Mouse (Mus musculus) macrophage (primary cell): ENCODE results near the gene Mtrr. TPM values are rescaled to one million over a fixed set of nuclear protein-coding genes. Genes with fewer than 3 reads are reported as not detected.

ENCODE experiments used
- H3K27ac ChIP-seq: fragments of 350-480 bp; formaldehyde crosslinking; 2 replicates; pipeline ENCODE4 v1.9.0; 2021
- H3K36me3 ChIP-seq: fragments of 350-480 bp; formaldehyde crosslinking; 2 replicates; pipeline ENCODE4 v1.9.0; 2021; ENCODE audit errors: inconsistent target
- H3K4me3 ChIP-seq: fragments of 350-480 bp; formaldehyde crosslinking; 2 replicates; pipeline ENCODE4 v1.9.0; 2021; ENCODE audit errors: inconsistent target
- H3K79me2 ChIP-seq: fragments of 350-480 bp; formaldehyde crosslinking; 2 replicates; pipeline ENCODE4 v1.9.0; 2021; ENCODE audit errors: inconsistent target
- WGBS: methylation state at CpG from one replicate; pipeline ENCODE4 v1.1.7; 2026; ENCODE audit warnings: inconsistent platforms; ENCODE audit not compliant: missing documents; 5-methylcytosine and 5-hydroxymethylcytosine counted together
- polyA plus RNA-seq: library from polyadenylated mRNA; stranded (reverse); fragments of 250-400 nt; gene quantifications from 3 replicates; pipeline ENCODE4 v1.2.4, GENCODE M21; 2018; ENCODE audit warnings: inconsistent platforms
- total RNA-seq, 78 experiments: library from RNA; depleted of rRNA; stranded (reverse); fragments of 250-400 nt; gene quantifications; 1 replicate in 9 of 78; 2 replicates in 24 of 78; 3 replicates in 43 of 78; 4 replicates in 2 of 78; pipeline ENCODE4 v1.2.4; 2018; ENCODE audit warnings: inconsistent platforms in 56 of 78

Gene Mtrr
- total RNA-seq (2018; cell fraction: chromatin; rRNA removed), result 10 to 100 TPM; 11.1 to 39.0 (median 24.3) TPM
- total RNA-seq (2018; cell fraction: cytosol; rRNA removed), result 10 to 100 TPM in 19 of 26 experiments, 1 to 10 TPM in 7; 3.3 to 14.7 (median 11.6) TPM
- total RNA-seq (2018; cell fraction: nucleus; rRNA removed), result 10 to 100 TPM in 25 of 26 experiments, 1 to 10 TPM in 1; 8.3 to 45.8 (median 19.0) TPM
- polyA plus RNA-seq, result 7.2 to 19.2 TPM (median 8.0 TPM) in 3 replicates

- WGBS, result under 1% methylated on average over 81 of the region's 81 CpGs
- Histone ChIP-seq H3K4me3 (peak within 1 kb of the TSS; percentile 85), H3K79me2 (peaks cover 69% of the 10 kb centered on the region), H3K27ac (peak within 1 kb of the TSS; percentile 73), H3K36me3 (peaks cover 44% of the 10 kb centered on the region)
These were observed at the start of gene Mtrr, which contains the start of gene Fastkd3 for GRCm38 (mm10) chr13:68581747-68582516. Gene Mtrr, minus strand, starts transcription at chr13:68582149. Gene Fastkd3, plus strand, starts transcription at chr13:68582234.

GRCm38 (mm10) chr13:68627041-68627440 lies 45.1 kb upstream of the Mtrr start:
- WGBS, result 84% methylated on average over 3 of the region's 3 CpGs
- Histone ChIP-seq H3K79me2 (no peaks in the 10 kb centered on the region), H3K36me3 (no peaks in the 10 kb centered on the region), H3K27ac (no peak overlapping the region), H3K4me3 (no peak overlapping the region)

- 70% methylated on average over 6 of the region's 6 CpGs for WGBS
- Histone ChIP-seq H3K36me3 (no peaks in the 10 kb centered on the region), H3K4me3 (no peak overlapping the region), H3K79me2 (no peaks in the 10 kb centered on the region), H3K27ac (no peak overlapping the region)
These were observed 40.8 kb upstream of the Mtrr start for GRCm38 (mm10) chr13:68622792-68623191.

- no peak overlapping the region for H3K4me3 ChIP-seq
- H3K27ac ChIP-seq, result no peak overlapping the region
- 50% methylated on average over 21 of the region's 21 CpGs for WGBS
- no peaks in the 10 kb centered on the region for H3K36me3 ChIP-seq
- no peaks in the 10 kb centered on the region for H3K79me2 ChIP-seq
These were observed 25.9 kb upstream of the Mtrr start for GRCm38 (mm10) chr13:68607652-68608405.

GRCm38 (mm10) chr13:68605689-68606126 lies 23.8 kb upstream of the Mtrr start:
- 5% methylated on average over 7 of the region's 11 CpGs for WGBS
- H3K79me2 ChIP-seq, result no peaks in the 10 kb centered on the region
- H3K4me3 ChIP-seq, result no peak overlapping the region
- no peak overlapping the region for H3K27ac ChIP-seq
- no peaks in the 10 kb centered on the region for H3K36me3 ChIP-seq

GRCm38 (mm10) chr13:68603085-68603484 lies 21.1 kb upstream of the Mtrr start:
- 90% methylated on average over 5 of the region's 6 CpGs for WGBS
- H3K27ac ChIP-seq, result no peak overlapping the region
- no peaks in the 10 kb centered on the region for H3K79me2 ChIP-seq
- H3K36me3 ChIP-seq, result no peaks in the 10 kb centered on the region
- H3K4me3 ChIP-seq, result no peak overlapping the region

GRCm38 (mm10) chr13:68601184-68601583 lies 19.2 kb upstream of the Mtrr start:
- H3K27ac ChIP-seq, result no peak overlapping the region
- 28% methylated on average over 6 of the region's 6 CpGs for WGBS
- H3K4me3 ChIP-seq, result no peak overlapping the region
- no peaks in the 10 kb centered on the region for H3K79me2 ChIP-seq
- H3K36me3 ChIP-seq, result no peaks in the 10 kb centered on the region

- Histone ChIP-seq H3K36me3 (no peaks in the 10 kb centered on the region), H3K79me2 (no peaks in the 10 kb centered on the region), H3K27ac (no peak overlapping the region), H3K4me3 (no peak overlapping the region)
These were observed 17.0 kb upstream of the Mtrr start for GRCm38 (mm10) chr13:68598953-68599352.

- H3K36me3 ChIP-seq, result peaks cover 6% of the 10 kb centered on the region
- no peak overlapping the region for H3K27ac ChIP-seq
- H3K4me3 ChIP-seq, result no peak overlapping the region
- H3K79me2 ChIP-seq, result no peaks in the 10 kb centered on the region
- 23% methylated on average over 10 of the region's 13 CpGs for WGBS
These were observed 15.7 kb upstream of the Mtrr start for GRCm38 (mm10) chr13:68597667-68598066.

- no peak within 1 kb of the TSS for H3K27ac ChIP-seq
- H3K79me2 ChIP-seq, result no peaks in the 10 kb centered on the region
- H3K36me3 ChIP-seq, result peaks cover 11% of the 10 kb centered on the region
- 21% methylated on average over 10 of the region's 10 CpGs for WGBS
- no peak within 1 kb of the TSS for H3K4me3 ChIP-seq
These were observed 15.2 kb upstream of the Mtrr start, which contains the start of gene 1700001L19Rik for GRCm38 (mm10) chr13:68597199-68597598. Gene 1700001L19Rik, plus strand, starts transcription at chr13:68597421.

GRCm38 (mm10) chr13:68593797-68594196 lies 11.8 kb upstream of the Mtrr start:
- Histone ChIP-seq H3K27ac (no peak overlapping the region), H3K36me3 (peaks cover 43% of the 10 kb centered on the region), H3K79me2 (peaks cover 19% of the 10 kb centered on the region; the same call in 1 of the 2 replicates), H3K4me3 (no peak overlapping the region)
- 78% methylated on average over 1 of the region's 1 CpGs for WGBS

- Histone ChIP-seq H3K4me3 (no peak overlapping the region), H3K27ac (peak overlapping the region; percentile 88), H3K79me2 (peaks cover 57% of the 10 kb centered on the region), H3K36me3 (peaks cover 67% of the 10 kb centered on the region)
These were observed 6.4 kb upstream of the Mtrr start for GRCm38 (mm10) chr13:68588352-68588751.

GRCm38 (mm10) chr13:68585441-68585840 lies 3.5 kb upstream of the Mtrr start:
- H3K79me2 ChIP-seq, result peaks cover 76% of the 10 kb centered on the region
- H3K4me3 ChIP-seq, result no peak overlapping the region
- H3K36me3 ChIP-seq, result peaks cover 39% of the 10 kb centered on the region
- WGBS, result 91% methylated on average over 7 of the region's 7 CpGs
- H3K27ac ChIP-seq, result no peak overlapping the region

GRCm38 (mm10) chr13:68583961-68584360 lies 2.0 kb upstream of the Mtrr start:
- 96% methylated on average over 11 of the region's 11 CpGs for WGBS
- peaks cover 35% of the 10 kb centered on the region for H3K36me3 ChIP-seq
- peak overlapping the region; percentile 70 for H3K27ac ChIP-seq
- H3K4me3 ChIP-seq, result no peak overlapping the region
- peaks cover 72% of the 10 kb centered on the region for H3K79me2 ChIP-seq

- Histone ChIP-seq H3K79me2 (peaks cover 72% of the 10 kb centered on the region), H3K36me3 (peaks cover 39% of the 10 kb centered on the region), H3K27ac (peak overlapping the region; percentile 70), H3K4me3 (peak overlapping the region; percentile 85)
- 0% methylated on average over 11 of the region's 11 CpGs for WGBS
These were observed 500 bp upstream of the Mtrr start for GRCm38 (mm10) chr13:68582517-68582780.
